Mouse (Mus musculus) lung, adult 18-20 months (tissue): Measurements from ENCODE around the gene Gli2.

Experiments
- DNase-seq, 2 experiments: peaks; one replicate each; pipeline ENCODE4 v3.0.0; 2022; ENCODE audit warnings: mixed read lengths in 2 of 2

Gli2 gene

DNA sequence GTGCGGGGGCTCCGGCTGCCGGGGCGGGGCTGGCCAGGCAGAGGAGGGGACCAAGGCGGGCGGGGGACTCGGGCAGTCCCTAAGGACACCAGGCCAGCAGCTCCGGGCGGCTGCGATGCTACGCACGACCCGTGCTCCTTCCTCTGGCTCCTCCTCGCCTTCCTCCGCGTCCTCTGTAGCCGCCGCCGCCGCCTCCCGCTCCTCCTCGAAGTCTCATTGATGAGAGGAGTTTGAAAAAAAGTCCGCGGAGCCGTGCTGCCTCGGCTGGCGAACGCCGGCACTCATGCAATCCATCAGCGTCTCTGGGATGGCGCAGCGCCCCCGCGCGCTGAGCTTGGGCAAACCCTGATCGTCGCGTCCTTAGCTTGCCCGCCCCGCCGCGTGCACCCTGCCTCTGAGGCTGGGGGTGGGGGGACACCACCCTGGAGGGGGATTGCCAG lies at the start of gene Gli2:
Gene Gli2 (minus strand): TSS at position 218 of the 440 bp plus-strand sequence.
- peak; percentile 74 to 80 for DNase-seq

DNA sequence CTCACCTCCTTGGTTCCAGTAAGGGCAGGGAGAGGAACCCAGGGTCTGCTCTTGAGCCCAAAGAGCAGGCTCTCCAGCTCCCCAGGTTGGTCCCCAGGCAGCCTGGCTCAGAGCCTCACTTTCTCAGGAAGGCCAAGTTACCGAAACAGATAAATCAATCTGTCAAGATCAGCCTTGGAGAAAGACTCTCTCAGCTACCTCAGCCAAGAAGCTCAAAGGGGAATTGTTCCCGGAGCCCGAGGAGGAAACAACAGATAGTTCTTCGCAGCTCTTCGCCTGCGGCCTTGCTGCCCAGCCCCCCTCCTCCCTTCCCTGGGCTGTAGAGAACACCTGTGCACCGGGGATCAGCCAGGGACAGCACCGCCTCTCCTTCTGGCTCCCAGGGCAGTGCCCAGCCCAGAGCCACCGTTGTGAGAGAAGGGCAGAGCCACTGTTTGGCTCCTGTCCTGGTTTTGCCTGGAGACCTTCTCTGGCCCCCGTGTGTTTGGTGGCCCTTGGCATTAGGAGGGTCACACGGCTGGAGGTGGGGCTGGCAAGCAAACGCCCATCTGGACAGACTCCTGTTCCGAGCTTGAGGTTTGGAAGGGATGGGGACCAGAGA lies 44.6 kb upstream of the Gli2 start:
- no peak for DNase-seq

DNA sequence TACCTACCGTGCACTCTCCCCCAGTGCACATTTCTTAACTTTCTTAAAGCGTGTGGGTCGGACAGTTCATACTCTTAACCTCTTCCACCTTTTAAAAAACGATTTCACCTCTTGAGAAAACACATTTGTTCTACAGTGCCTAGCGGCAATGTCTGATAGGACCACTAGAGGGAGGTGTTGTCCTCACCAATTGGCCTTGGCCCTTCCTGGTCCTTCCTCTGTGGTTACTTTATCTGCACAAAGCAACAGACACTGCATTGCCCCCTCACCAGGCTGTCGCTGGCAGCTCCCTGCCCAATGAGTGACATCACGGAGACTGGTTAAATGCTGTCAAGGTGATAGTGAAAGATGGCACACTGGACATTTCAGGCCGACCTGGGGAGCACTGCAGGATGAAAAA lies 40.3 kb upstream of the Gli2 start:
- DNase-seq = peak; percentile 37 to 46

DNA sequence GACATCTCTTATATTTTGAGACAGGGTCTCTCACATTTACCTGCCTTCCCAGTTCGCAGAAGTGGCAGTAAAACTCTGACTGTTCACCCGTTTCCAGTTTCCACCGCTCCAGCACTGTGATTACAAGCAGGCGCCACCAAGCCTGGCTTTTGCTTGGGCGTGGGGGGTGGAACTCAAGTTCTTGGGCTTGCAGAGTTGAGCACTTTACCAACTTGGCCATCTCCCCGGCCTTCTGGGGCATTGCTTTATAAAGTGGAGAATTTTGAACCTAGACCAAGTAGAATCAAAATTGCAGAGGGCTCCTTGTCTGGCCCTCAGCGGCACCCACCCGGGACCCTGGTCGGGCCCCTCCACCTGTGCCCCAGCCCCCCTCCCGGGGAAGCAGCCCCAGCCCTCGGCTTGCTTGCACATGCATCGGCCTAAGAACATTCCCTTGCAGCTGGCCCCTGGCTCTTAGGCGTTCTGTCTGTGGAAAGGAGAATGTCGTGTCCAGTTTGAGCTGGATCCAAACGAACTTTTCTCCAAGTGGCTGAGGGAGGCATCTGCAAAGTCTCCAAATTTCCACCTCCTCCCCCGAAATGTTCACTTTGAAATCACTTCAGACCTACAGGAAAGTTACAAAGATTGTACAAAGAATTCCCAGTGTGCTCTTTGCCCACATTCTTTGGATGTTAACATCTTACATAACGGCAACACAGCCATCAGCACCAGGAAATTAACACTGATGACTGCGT lies 36.6 kb upstream of the Gli2 start:
- peak in 1 of 2 experiments; percentile 14 for DNase-seq

DNA sequence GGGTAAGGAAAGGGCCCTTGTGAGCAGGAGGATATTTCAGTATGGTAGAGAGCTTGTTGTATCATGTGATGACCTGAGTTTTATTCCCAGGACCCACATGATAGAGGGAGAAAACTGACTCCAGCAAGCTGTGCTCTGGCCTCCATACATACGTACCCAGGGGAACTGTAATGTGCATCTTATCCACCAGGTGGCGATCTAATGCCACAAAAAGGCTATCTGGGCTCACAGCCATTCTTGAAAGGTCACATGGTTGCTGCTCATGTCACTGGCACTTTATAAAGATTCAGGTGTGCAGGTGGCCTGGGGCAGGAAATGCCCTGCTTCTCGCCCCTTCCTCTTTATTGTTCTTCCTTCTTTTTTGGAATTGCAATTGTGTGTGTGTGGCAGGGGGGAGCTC lies 34.1 kb upstream of the Gli2 start:
- DNase-seq = peak; percentile 67 to 74

DNA sequence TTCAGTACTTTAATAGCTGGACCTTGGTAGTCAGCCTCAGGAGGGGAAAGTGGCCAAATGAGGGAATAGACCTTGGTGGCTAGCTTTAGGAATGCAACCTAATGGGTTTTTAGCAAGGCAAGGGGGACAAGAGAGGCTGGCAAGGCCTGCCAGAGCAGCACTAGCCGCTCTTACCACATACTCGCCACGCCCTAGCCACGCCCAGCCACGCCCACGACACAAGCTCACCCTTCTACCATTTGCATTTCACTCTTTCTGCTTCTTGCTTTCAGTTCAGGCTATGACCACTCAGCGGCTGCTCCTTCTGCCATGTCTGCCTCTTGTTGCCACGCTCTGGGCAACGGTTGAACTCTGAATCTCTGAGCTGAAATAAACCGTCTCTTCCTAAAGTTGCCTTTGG lies 32.4 kb upstream of the Gli2 start:
- peak in 1 of 2 experiments; percentile 9 for DNase-seq

DNA sequence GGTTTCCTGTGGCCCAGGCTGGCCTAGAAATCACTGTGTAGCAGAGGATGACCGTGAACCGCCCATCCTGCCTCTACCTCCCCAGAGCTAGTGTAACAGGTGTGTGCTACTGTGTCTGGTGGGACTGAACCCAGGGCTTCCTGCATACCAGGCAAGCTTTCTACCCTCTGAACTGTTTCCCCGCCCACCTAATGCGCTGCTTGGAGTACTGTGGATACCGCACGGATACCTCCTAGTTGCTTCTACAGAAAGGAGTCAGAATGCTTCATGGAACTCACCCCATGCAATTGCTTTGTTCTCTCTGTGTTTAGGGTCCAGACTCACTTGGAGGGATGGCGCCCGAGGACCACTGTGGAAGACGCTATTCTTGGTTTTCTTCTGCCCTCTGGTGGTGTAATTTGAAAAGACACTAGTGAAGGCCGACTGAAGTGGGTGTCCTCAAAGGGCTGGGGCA lies 30.1 kb upstream of the Gli2 start:
- peak in 1 of 2 experiments; percentile 12 for DNase-seq

DNA sequence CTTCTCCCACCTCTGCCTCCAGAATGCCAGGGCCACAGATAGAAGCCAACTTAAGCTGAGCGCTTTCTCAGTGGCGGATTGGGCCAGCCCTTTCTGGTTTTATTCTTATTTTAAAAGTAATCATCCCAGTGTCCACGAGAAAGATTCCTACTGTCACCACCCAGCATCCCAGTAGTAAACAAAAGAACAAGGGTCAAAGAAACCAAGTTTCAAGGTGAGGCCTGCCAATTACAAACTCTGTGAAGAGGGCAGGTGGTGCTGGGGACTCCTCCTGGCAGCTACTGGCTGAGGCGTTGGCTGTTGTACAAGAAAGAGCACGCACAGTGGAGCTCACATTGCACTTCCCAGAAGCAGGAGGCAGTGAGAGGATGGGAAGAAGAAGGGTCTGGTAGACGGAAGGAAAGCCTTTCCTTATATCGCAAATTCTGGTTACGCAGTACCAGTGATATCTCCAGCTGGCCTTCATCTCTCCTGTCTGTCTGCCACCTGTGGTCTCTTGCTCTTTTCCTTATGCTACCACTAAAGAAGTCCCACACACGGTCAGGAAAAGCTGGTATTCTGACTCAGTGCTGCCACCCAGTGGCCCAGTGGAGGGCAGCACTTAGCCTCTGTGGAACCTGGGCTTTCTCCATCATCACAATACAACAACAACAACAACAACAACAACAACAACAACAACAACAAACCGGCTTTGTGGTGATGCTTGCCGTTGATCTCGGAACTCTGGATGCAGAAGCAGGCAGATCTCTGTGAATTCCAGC lies 29.0 kb upstream of the Gli2 start:
- DNase-seq = peak; percentile 6 to 17

DNA sequence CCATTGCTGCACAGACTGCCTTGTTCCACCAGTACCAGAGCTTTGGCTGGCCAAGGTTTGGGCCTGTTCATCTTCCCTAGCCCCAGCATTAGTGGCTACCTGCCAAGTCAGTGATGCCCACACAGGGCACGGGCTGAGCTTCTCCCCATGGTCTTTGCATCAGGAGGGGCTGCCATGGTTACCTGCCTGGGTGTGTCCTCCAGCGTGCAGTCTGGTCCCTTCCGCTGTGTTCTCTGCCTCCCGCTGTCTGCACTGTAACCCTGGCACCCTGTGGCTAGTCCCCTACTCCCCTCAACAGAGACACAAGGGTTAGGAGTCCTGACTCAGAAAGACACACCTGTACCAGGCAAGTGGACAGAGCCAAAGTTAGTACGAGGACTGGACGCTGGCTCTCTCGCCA lies 24.5 kb upstream of the Gli2 start:
- no peak for DNase-seq

DNA sequence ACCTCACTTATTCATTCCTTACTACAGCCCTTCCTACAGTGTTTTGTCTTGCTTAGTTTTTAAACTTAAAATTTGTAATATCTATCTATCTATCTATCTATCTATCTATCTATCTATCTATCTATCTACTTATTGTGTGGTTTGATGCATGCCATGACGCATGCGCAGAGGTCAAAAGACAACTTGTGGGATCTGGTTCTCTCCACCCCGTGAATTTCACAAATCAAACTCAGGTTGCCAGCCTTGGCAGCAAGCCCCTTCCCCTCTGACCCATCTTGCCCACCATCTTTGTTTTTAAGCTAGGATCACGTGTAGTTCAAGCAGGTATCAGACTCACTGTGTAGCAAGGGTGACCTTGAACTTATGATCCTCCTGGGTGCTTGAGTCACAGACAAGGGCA lies 22.9 kb upstream of the Gli2 start:
- no peak for DNase-seq

DNA sequence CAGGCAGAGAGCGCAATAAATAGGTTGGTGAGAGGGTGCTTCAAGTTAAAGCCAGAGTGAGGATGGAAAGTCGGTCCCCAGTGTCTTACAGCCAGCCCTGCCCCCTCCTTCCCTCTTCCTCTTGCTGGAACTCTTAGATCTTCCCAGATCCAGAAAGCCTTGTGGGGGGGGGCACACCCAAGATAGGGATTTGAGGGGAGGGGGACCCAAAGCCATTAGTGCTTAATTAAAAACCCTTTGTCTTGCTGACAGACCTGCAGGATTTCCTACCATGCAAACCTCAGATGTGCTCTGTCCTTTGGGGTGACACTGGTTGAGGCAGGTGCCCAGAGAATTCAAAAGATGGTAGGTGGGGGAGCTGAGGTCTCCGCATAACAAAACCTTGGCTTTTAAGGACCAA lies 22.5 kb upstream of the Gli2 start:
- DNase-seq = no peak

DNA sequence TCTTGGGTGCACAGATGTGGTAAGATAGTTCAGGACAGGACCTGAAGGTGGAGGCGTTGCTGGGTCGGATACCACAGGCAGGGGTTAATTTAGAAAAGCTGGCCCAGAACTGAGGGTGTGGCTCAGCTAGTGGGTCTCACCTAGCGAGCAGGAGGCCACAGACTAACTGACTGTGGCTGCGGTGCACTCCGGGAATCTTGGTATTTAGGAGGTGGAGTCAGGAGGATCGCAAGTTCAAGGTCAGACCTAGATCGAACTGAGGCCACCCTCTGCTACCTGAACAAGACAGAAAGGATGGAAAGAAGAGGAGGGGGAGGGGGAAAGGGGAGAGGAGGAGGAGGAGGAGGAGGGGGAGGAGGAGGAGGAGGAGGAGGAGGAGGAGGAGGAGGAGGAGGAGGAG lies 22.1 kb upstream of the Gli2 start:
- no peak for DNase-seq

DNA sequence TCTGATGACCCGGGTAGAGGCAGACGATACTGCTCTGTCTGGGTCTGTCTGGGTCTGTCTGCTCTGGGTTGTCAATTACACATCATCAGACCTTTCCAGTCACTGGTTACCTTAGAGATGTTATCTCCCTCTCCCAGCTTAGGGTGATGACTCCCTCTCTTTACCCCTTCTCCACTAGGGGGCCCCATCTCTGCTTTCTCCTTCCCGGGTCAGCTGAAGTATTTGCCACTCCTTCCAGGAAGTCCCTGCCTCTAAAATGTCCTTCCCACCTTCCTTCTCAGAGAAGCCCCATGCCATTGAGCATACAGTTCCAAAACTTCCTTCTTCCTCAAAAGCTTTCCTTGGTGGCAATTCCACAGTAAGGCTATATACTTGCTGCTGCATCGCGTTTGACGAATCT lies 21.5 kb upstream of the Gli2 start:
- DNase-seq = no peak

DNA sequence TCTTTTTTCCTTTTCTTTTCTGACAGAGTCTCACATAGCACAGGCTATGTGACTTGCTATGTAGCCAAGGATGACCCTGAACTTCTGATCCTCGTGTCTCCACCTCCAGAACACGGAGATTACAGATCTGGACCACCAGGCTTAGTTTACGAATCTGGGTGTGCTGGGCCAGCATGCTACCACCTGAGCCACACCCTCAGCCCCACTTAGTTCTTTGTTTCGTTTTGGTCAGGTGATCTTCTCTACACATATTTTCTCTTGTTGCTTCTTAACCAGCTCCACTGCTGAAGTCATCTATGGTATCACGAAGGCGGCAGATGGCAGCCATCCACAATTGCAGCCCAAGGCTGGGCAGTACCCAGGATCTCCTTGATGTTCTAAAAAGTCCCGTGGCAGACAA lies 20.5 kb upstream of the Gli2 start:
- DNase-seq = no peak

DNA sequence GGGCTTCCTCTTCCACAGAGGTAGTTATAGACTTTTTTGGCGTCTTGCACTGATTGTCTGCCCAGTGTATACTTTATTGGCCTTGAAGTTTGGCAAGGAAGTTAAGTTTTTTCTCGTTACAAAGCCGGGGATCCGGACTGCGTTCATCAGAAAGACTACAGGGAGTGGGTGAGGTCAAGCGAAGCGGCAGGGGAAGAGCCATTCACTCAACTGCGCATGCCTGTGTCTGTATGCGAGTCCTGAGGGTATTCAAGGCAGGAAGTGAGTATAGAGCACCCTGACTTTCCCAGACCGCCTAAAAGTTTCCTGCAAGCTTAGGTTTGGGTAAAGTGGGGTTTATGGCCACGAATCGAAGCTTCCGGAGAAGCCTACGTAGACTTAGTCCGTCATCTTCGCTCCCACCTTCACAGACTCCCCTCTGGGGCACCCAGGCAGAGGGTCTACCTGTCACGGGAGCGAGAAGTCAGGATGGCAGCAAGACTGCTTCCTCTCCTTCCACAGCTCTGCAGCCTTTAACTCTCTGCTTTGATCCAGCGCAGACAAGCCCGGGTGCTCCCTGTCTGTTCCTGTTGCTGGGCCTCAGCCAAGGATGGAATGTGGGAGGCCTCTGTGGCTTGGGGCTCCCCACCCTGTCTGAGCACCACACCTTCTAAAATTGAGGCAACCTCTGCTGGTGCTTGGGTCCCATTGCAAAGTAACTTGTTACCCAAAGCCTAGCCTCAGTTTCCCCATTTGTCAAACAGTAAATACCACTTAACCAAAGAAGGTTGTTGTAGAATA lies 11.7 kb upstream of the Gli2 start:
- DNase-seq = no peak

DNA sequence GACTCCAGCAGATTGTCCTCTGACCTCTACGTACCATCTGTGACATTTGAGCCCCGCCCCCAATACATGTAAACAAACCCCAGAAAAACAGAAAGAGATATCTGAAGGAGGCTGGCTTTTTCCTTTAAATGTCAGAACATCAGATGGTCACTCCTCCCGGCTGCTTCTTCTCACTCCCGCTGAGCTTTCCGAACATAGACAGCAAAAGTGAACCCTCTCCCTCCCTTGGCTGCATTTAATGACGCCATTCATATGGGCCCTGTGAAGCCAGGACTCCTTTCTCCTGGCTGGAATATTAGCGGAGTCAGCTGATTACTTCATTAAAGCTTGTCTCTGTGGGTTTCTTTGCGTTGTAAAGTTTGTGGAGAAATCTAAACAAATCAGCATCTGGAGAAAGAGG lies 3.1 kb upstream of the Gli2 start:
- DNase-seq = no peak

DNA sequence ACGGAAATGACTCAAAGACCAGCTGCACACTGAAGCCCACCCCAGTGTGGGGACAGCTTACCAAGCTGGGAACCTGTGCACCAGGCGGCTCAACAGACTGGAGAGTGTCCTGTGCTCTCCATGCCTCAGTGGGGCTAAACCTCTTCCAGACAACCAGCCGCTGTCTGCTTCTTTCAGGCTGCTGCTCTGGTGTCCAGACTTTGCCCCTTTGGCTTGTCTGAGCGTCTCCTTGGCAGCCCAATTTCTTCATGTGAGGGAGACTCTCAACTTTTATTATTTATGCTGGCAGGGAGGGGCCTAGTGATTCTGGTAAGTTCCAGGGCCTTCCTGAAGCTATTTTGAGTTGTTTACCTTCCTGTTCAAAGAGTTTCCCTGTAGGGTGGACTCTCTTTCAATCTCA lies 2.4 kb upstream of the Gli2 start:
- DNase-seq = no peak

DNA sequence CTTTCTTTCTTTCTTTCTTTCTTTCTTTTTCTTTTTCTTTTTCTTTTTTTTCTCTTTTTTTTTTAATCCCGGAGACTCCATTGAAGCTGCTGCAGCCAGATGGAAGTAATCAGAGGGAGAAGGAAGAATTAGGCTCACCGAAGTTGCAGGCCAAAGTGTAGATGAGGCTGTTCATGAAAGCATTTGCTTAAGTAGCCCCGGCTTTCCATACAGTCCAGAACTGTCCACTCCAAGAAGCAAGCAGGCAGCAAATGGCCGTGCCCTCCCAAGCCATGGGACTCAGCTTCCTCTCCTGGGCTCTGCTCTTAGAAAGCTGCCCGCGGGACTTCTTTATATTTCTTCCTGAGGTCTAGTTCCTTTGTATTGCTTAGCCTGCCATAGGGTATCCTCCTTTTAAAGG lies 1.0 kb upstream of the Gli2 start:
- no peak for DNase-seq

DNA sequence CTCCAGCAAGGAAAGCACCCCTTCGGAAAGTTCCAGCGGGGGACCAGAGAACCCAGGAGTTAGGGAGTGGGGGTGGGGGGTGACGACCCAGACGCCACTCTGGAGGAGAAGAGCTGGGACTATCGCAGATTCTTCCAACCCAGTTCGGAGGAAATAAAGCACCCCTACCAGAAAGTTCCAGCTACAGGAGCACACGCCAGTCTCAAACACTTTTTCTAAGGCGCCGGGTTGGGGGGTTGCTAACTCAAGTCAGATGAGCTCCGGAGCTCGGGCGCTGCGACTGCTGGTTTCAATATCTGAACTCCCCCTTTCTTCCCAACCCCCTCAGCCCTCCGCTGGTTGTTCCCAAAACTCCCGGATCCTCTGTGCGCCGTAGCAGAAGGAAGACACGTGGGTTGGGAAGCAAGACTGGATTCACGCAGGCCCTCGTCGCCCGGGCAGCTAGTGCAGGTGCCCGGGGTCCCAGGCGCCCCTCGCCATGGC lies 494 bp upstream of the Gli2 start:
- no peak for DNase-seq

DNA sequence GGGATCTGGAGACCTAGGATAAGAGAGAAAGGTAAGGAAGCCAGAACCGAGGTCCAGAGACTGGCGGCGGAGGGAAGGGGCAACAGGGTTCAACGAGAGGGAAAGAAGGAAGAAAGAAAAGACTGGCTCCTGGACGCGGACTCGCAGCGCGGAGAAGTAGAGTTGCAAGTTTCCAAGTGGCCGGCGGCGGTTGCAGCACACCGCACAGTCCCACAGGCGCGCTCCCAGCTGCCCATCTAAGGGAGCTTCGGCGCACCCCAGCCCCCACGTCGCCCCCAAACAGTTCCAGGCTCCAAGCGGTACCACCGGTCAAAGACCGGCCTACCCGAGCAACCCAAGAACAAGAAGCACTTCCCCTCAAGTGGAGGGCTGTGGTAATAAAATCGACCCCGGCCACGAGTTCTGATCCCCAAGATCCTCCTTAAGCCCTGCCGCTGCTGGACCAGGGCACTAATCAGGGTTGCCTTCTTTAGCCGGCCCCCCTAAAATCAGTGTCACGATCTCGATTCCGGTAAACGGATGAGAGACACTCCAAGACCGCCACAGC lies 715 bp downstream of the Gli2 start:
- no peak for DNase-seq

DNA sequence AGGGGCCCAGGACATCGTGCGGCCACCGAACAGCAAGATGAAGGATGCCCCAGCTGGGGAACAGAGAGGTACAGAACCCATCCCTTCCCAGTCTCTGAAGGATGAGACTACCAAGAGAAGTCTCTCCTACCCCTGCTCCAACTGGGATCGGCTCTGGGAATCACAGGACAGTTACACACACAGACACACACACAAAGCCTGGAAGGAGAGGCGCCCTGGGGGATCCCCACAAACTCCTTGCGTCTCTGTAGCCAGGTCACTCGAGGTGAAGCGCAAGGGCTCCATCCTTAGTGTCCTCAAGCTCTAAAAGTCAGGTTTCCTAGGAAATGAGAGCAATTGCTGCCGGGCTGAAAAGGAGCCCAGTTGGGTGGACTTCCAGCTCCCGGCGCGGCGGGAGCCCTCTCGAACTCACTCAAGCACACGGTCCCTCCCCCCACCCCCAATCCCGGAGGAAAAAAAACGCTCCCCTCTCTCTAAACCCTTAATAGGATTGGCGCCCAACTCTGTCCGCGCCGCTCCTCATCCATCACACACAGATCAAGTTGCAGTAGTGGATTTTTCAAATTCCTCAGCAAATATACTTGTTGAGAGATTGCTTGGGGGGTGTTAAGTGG lies 1.4 kb downstream of the Gli2 start:
- DNase-seq = no peak
